Mouse (Mus musculus) kidney, adult 2 months (tissue): ENCODE measurements around the gene Atp13a1. TPM values are rescaled to one million over a fixed set of nuclear protein-coding genes. Genes with fewer than 3 reads are reported as not detected.
A peak's percentile ranks its signal among the peaks of the same experiment; 100 is the strongest.

Source experiments
- DNase-seq: peaks from one replicate; pipeline ENCODE4 v3.0.0; 2021
- H3K27ac ChIP-seq: fragments of 200-500 bp; 2 replicates; pipeline ENCODE4 v1.5.1; 2012; ENCODE audit warnings: low read depth, low read length, control low read depth, inconsistent platforms; ENCODE audit not compliant: insufficient read depth
- H3K27me3 ChIP-seq: fragments of 200-500 bp; replicated peaks from 2 replicates; pipeline ENCODE4 v1.6.1; 2012; ENCODE audit warnings: mild to moderate bottlenecking, moderate library complexity, low read length, inconsistent platforms; ENCODE audit not compliant: control insufficient read depth, insufficient read depth
- H3K36me3 ChIP-seq: fragments of 200-500 bp; 2 replicates; pipeline ENCODE4 v1.6.1; 2012; ENCODE audit warnings: mild to moderate bottlenecking, moderate library complexity, low read length, inconsistent platforms; ENCODE audit not compliant: control insufficient read depth, insufficient read depth
- H3K4me1 ChIP-seq: fragments of 200-500 bp; 2 replicates; pipeline ENCODE4 v1.6.1; 2011; ENCODE audit warnings: low read length; ENCODE audit not compliant: control insufficient read depth, insufficient read depth
- H3K4me3 ChIP-seq: fragments of 200-500 bp; 2 replicates; pipeline ENCODE4 v1.5.1; 2011; ENCODE audit warnings: mild to moderate bottlenecking, low read depth, low read length, control low read depth; ENCODE audit not compliant: insufficient read depth
- CTCF ChIP-seq: fragments of 200-500 bp; conservative IDR thresholded peaks from 2 replicates; pipeline ENCODE4 v1.5.1; 2011; ENCODE audit warnings: low read depth, mild to moderate bottlenecking, control low read depth, low read length, moderate library complexity, mixed read lengths; ENCODE audit not compliant: insufficient read depth, insufficient read length
- POLR2A ChIP-seq: fragments of 200-500 bp; IDR thresholded peaks from one replicate; pipeline ENCODE4 v1.6.1; 2011; ENCODE audit warnings: low read depth, low read length, control low read depth
- WGBS: fragments of 180-500 bp; shearing (Covaris S2); methylation state at CpG from one replicate; pipeline ENCODE4 v1.1.7; 2018; 5-methylcytosine and 5-hydroxymethylcytosine counted together
- polyA plus RNA-seq: library from polyadenylated mRNA; depleted of rRNA; stranded (reverse); fragments of >200 nt; gene quantifications from 2 replicates; pipeline ENCODE4 v1.2.3, GENCODE M21; 2012

Gene Atp13a1
- polyA plus RNA-seq, 1 experiment: 59.9 TPM

- Histone ChIP-seq H3K27me3 (no peaks in the 10 kb centered on the region), H3K27ac (peak overlapping the region; percentile 87), H3K4me1 (peaks cover 7% of the 10 kb centered on the region; the same call in 1 of the 2 replicates), H3K36me3 (no peaks in the 10 kb centered on the region), H3K4me3 (peak overlapping the region; percentile 68)
- WGBS: 21% methylated on average over 11 of the region's 11 CpGs
- no peak for TF ChIP-seq CTCF
- no peak for TF ChIP-seq POLR2A
- DNase-seq: peak; percentile 37
Measured at GRCm38 (mm10) chr8:69790364-69790763, 599 bp upstream of the Atp13a1 start.

GRCm38 (mm10) chr8:69791415-69792068 lies 579 bp downstream of the Atp13a1 start:
- no peaks in the 10 kb centered on the region for H3K27me3 ChIP-seq

DNA sequence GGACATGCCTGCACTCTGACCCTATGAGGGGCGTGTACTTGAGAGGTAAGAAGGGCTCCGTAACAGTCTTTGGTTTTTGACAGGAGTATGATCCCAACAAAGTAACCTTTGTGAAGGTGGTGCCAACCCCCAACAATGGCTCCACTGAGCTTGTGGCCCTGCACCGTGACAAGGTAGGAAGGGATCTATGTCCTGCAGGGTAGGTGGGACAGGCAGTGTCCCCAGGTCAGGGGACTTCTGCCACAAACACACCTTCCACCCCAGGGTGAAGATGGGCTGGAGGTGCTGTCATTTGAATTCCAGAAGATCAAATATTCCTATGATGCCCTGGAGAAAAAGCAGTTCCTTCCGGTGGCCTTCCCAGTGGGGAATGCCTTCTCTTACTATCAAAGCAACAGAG lies 2.7 kb downstream of the Atp13a1 start:
- H3K27ac ChIP-seq: no peak overlapping the region
- H3K4me3 ChIP-seq: no peak overlapping the region
- no peaks in the 10 kb centered on the region for H3K27me3 ChIP-seq
- peaks cover 2% of the 10 kb centered on the region for H3K36me3 ChIP-seq
- no peak for DNase-seq
- peaks cover 7% of the 10 kb centered on the region; the same call in 1 of the 2 replicates for H3K4me1 ChIP-seq
- 87% methylated on average over 4 of the region's 4 CpGs for WGBS
- no peak for TF ChIP-seq POLR2A
- TF ChIP-seq CTCF: no peak

More at GRCm38 (mm10) chr8:69791415-69792068, 579 bp downstream of the Atp13a1 start:
- Histone ChIP-seq H3K4me1 (peaks cover 7% of the 10 kb centered on the region; the same call in 1 of the 2 replicates), H3K4me3 (peak overlapping the region; percentile 68), H3K36me3 (no peaks in the 10 kb centered on the region), H3K27ac (peak overlapping the region; percentile 41)
- TF ChIP-seq CTCF (no peak), POLR2A (no peak)
- 1% methylated on average over 47 of the region's 48 CpGs for WGBS
- DNase-seq: peak; percentile 38

- 92% methylated on average over 3 of the region's 3 CpGs for WGBS
- TF ChIP-seq POLR2A (no peak), CTCF (no peak)
- Histone ChIP-seq H3K4me1 (peaks cover 7% of the 10 kb centered on the region; the same call in 1 of the 2 replicates), H3K27ac (no peak overlapping the region), H3K4me3 (no peak overlapping the region), H3K36me3 (peaks cover 2% of the 10 kb centered on the region), H3K27me3 (no peaks in the 10 kb centered on the region)
- no peak for DNase-seq
Measured at GRCm38 (mm10) chr8:69794096-69794495, 3.1 kb downstream of the Atp13a1 start.

- Histone ChIP-seq H3K27ac (no peak overlapping the region), H3K4me3 (no peak overlapping the region), H3K36me3 (peaks cover 4% of the 10 kb centered on the region), H3K27me3 (no peaks in the 10 kb centered on the region), H3K4me1 (peaks cover 7% of the 10 kb centered on the region; the same call in 1 of the 2 replicates)
- TF ChIP-seq CTCF (no peak), POLR2A (no peak)
- DNase-seq: no peak
- WGBS: 90% methylated on average over 6 of the region's 6 CpGs
Measured at GRCm38 (mm10) chr8:69794901-69795300, 3.9 kb downstream of the Atp13a1 start.

DNA sequence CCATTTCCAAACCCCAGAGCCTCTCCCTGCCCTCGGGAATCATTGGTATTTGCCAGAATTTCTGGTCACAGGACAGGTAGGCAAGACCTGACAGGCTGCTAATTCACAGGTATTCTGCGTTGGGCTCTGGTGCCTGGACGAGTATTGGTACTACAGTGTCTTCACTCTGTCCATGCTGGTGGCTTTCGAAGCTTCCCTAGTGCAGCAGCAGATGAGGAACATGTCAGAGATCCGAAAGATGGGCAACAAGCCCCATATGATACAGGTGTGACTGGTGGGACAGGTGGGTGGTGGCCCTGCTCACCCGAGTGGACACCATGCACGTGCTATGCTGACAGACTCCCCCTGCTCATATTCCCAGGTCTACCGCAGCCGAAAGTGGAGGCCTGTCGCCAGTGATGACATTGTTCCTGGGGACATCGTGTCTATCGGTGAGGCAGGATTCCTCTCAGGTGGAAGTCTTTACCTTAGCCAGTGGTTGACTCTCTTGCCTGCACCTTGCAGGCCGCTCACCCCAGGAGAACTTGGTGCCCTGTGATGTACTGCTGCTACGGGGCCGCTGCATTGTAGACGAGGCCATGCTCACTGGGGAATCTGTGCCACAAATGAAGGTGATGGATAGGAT lies 5.9 kb downstream of the Atp13a1 start:
- Histone ChIP-seq H3K27ac (no peak overlapping the region), H3K4me3 (no peak overlapping the region), H3K36me3 (peaks cover 6% of the 10 kb centered on the region), H3K4me1 (peaks cover 5% of the 10 kb centered on the region; the same call in 1 of the 2 replicates), H3K27me3 (no peaks in the 10 kb centered on the region)
- DNase-seq: no peak
- no peak for TF ChIP-seq CTCF
- 95% methylated on average over 16 of the region's 16 CpGs for WGBS

DNA sequence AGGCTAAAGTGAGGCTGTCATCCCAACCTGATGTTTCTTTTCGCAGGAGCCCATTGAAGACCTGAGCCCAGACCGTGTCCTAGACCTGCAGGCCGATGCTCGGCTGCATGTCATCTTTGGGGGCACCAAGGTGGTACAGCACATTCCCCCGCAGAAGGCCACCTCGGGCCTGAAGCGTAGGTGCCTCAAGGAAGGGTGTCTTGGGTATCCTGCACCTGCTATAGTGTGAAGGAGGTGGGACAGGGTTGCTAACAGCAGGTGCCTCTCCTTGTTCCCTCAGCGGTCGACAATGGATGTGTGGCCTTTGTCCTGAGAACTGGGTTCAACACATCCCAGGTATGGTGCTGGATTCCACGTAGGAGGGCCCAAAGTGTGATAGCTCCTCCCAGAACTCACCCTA lies 6.7 kb downstream of the Atp13a1 start:
- 89% methylated on average over 10 of the region's 10 CpGs for WGBS
- H3K4me1 ChIP-seq: no peaks in the 10 kb centered on the region; the same call in 1 of the 2 replicates
- no peaks in the 10 kb centered on the region for H3K27me3 ChIP-seq
- no peak overlapping the region for H3K4me3 ChIP-seq
- no peak for DNase-seq
- no peak for TF ChIP-seq POLR2A
- TF ChIP-seq CTCF: no peak
- H3K36me3 ChIP-seq: peaks cover 6% of the 10 kb centered on the region
- H3K27ac ChIP-seq: no peak overlapping the region
